Mouse (Mus musculus) WW6 (cell line): ENCODE results near the gene Olfr744.
"Not testable (repeated sequence)": the region's sequence is repeated elsewhere in the genome, so short reads cannot be mapped to it uniquely, and the experiment has no call there.

Experiments
- DNase-seq: peaks from one replicate; pipeline ENCODE4 v3.0.0-alpha.2; 2013; ENCODE audit warnings: low read depth, low spot score

Gene Olfr744

DNA sequence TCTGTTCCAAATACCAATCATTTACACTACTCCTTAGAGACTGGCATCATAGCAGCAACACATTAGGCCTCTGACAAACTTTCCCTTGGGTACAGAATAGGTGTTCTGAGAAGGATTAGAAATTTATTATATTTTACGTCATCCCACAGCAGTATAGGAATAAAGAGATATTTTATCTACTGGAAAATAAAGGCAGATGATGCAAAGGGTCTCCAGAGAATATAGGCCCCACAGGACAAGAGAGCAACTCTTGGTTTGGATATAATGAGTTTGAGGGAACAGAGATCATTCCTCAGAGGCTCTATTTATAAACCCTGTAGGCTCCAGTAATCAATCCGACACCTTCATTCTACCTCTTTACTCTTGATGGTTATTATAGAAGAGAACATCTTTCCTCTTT, at the start of gene Olfr744:
Olfr744 (plus strand) TSS at position 301 of the 400 bp plus-strand sequence.
- no peak for DNase-seq

- not testable (repeated sequence) for DNase-seq
Measured at GRCm38 (mm10) chr14:50573056-50573455, 41.6 kb upstream of the Olfr744 start.

DNA sequence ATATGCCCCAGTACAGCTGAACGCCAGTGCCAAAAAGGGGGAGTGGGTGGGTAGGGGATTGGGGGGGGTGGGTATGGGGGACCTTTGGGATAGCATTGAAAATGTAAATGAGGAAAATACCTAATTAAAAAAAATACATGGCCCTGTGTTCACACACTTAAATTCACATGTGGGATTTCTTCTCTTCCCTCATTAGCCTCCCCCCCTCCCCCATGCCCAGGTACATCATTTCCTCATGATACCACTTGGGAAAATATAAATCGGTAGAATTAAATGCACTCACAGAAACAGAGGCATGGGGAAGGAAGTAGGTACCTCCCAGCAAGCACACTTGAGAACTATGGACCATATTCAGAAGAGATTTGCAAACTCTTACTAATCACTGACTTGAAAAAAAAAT, 24.4 kb downstream of the Olfr744 start, which contains the start of gene Olfr745:
Olfr745 (plus strand) TSS at position 301 of the 400 bp plus-strand sequence.
- DNase-seq, result no peak

DNA sequence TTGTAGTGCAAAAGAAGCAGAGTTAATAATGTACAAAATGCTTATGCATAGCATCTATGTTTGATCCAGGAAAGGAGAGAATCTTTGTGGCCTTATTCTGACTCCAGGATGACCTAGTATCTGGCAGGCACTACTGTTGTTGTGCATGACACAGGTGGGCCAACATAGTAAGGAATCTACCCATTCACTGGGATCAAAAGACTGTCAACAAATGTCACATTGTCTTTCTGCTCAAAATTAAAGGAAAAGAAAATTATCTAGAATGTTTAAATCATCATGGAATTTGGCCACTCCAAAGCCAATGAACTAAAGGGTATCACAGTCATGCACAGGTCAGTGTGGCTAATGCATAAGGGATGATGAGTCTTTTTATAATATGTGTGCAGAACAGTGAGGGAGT, 32.1 kb downstream of the Olfr744 start, which contains the start of gene Olfr746:
Olfr746 (plus strand) TSS at position 301 of the 400 bp plus-strand sequence.
- no peak for DNase-seq
